Mouse (Mus musculus) spleen, postnatal 14 days (tissue): ENCODE data around the gene Nfkbil1.
"Not testable (repeated sequence)": the region's sequence is repeated elsewhere in the genome, so short reads cannot be mapped to it uniquely, and the experiment has no call there.

Experiments
- DNase-seq, 2 experiments: peaks; one replicate each; pipeline ENCODE4 v3.0.0; 2021 to 2022; ENCODE audit warnings: low spot score in 2 of 2

Nfkbil1 gene

DNA sequence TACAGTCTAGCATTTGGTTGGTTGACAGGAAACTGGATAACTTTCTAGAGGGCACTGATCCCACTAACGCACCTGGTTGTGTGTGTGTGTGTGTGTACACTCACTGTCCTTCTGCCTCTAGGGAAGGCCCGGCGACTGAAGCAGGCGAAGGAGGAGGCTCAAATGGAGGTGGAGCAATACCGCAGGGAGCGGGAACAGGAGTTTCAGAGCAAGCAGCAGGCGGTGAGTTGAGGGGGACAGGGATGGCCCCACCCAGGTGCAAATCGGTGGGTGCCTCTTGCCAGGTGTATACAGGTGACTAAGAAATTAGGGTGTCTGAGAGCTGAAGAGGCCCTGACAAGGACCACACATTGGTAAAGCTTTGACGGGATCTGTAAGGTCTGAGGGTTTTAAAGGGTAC, 1.4 kb upstream of the Nfkbil1 start:
- DNase-seq = no peak

DNA sequence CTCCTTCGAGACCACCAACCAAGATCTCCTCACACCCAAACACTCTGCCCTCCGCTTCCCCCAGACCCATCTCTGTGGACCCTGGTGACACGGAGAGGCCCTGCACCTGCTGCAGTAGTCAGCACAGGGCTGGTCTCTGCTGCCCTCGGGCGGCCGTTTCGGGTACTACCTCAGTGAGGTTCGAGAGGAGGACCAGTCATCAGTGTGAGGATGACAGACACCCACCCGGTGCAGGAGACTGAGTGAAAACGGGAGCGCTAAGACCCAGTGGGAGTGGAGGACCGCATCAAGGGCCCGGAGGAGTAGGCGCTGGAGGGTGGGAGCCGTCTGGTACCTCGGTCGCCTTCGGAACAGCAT, 776 bp upstream of the Nfkbil1 start:
- DNase-seq = peak; percentile 99

DNA sequence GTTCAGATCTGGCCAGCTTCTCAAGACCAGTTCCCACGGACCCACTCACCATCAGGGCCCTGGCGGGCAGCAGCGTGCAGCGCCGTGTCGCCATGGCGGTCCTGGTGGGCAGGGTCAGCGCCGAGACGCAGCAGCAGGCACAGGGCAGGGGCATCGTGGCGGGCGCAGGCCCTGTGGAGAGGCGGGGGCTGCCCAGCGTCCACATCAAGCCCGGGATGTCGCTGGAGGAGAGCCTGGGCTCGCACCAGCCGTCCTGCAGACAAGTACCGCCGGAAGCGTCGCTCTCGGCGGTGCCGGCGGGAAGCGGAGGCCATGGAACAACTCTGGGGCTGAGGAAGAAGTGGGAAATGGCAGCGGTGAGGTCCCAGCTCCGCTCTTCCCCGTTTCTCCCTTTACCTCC, 689 bp downstream of the Nfkbil1 start:
- DNase-seq = no peak

DNA sequence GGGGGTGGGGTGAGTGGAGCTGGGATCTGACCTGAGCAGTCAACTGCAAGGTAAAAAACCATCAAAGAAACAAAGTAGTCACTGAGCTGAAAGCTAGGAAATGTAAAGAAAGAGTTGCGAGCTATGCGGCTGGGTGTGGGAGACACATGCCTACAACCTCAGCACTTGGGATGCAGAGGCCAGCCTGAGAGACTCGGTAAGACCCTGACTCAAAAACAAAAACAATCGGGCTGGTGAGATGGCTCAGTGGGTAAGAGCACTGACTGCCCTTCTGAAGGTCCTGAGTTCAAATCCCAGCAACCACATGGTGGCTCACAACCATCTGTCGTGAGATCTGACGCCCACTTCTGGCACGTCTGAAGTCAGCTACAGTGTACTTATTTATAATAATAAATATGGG, 1.5 kb downstream of the Nfkbil1 start:
- DNase-seq = not testable (repeated sequence)

DNA sequence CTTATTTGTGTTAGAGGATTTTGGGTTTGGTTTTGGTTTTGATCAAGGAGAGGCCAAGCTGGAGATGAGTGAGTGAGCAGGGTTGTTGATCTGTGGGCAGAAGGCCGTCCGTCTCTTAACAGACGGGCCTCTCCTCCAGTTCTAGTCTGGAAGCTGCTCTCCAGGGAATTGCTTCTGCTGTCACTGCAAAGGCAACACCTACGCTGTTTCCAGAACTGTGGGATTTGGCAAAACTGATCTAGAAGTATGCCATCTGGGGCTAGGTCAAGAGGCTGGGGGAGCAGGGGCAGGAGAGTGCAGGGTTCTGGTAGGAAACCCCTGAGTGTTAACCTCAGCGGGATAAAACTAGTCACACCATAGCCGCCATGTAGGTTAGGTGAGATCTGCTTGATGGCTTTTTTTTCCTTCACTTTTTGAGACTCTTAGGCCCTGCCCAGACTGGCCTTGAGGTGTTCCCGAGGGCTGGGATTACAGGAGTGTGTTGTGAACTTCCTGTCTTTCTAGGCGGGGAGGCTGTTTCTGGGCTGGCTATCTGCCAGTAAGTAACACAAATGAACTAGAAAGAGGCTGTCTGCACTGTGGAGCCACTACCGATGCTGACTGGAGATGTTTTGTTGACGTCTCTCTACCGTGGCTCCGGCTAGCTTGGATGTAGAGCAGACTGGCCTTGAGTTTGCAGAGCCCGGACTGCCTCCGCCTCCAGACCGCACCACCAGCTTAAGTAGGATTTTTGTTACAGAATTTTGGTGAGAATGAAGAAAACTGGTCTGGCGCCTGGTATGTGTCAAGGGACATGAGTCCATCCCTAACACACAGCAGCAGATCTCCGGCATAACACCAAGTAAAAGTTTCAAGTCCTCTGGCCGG, 2.2 kb downstream of the Nfkbil1 start, which contains the start of gene Atp6v1g2:
Gene Atp6v1g2, plus strand, starts transcription at position 547 of the 867 bp plus-strand sequence.
- no peak for DNase-seq

DNA sequence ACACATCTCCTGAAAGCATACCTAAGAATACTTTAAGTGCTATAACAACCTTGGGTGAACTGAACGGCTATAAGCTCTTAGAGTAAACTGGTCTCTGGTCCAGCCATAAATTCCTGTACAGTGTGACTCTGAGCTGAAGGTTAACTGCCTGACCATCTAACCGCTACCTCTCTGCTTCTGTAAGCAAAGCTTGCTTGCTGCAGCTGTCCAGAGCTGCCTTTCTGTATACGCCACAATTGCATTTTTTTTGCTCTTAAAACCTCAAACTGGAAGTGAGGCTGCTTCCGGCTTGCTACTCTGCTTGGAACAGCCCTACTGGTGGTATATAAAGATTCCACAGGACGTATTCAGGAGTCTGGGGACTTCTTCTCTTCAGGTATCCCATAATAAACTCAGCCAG, 2.9 kb downstream of the Nfkbil1 start:
- no peak for DNase-seq

DNA sequence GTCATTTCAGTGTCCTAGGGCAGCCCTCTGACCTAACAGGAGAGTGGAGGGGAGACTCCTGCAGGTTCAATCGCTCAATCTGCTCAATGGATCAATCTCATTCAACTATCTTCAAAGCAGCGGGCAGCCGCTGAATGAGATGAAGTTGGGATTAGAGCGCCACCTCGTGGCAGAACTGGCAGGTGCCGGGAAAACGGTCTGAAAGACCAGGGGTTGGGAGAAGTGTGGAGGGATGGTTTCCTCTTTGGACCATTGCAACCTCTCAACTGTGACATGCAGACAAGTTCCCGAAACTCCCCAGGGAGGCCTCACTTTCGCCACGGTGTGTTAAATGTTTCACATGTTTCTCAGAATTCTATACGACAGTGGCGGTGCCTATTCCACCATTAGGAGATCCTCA, 3.5 kb downstream of the Nfkbil1 start:
- peak; percentile 77 to 86 for DNase-seq

DNA sequence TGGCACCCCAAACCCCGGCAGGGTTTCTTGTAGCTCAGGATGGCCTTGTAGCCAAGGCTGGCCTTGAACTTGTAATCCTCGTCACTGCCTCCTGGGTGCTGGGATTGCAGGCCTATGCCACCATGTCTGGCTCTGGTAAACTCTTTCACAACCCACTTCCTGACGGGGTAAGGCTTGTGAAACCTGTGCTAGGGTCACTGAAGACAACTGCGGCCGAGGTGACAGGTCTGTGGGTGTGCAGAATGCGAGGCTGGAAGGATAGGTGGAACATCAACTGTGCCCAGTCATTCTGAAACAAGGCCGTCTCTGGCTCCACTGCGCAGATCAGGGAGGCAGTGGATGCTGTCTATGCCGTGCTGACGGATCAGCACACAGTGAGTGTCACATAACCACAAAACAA, 4.6 kb downstream of the Nfkbil1 start:
- DNase-seq = no peak

DNA sequence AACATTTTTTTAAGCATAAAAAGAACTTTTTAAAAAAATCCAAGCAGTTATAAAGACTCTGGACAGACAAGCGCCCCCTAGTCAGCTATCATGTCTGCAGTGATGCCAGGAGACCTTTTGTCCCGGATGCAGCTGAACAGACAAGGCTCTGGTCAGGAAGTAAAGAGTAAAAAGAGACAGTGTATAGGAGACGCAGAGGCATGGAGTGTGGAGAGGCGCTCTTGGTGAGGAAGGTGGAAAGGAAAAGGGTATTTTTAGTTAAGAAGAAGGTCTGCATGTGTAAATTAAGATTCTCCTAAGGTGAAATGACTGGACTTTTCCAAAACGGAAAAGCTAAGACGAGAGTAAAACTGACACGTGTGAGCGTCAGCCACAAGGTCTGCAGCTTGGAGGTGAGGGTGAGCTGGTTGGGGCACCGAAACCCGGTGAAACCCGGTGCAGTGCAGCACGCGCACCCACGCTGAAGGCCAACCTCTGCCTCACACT, 9.0 kb downstream of the Nfkbil1 start:
- DNase-seq = no peak

DNA sequence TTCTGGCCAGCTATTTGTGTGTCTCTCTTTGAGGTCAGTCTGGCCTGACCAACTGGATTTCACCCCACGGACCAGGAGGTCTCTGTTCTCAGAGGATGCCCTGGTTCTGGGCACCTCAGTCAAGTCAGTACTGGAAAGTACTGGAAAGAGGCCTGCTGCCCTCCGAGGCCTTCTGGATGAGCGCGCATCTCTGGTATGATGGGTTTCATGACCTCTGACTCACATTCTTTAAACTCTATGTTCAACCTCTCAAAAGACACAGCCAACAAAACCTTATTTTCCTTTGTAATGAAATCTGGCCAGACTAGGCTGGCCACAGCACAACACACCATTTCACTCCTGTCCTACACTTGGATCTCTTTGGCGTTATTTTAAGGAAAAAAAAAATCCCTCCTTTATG, 10.1 kb downstream of the Nfkbil1 start:
- DNase-seq = no peak

DNA sequence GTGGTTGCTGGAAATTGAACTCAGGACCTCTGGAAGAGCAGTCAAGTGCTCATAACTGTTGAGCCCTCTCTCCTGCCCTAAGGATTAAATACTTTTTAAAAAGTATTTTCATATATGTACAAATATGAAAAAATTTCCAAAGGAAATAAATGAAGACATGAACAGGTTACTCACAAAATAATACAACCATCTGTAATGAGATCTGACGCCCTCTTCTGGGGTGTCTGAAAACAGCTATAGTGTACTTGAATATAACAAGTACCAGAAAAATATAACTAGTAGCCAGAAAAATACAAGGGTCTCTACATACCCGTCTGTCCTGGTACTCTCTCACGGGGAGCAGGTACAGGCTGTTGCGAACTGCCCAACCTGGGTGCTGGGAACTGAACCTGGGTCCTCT, 11.0 kb downstream of the Nfkbil1 start:
- no peak for DNase-seq

DNA sequence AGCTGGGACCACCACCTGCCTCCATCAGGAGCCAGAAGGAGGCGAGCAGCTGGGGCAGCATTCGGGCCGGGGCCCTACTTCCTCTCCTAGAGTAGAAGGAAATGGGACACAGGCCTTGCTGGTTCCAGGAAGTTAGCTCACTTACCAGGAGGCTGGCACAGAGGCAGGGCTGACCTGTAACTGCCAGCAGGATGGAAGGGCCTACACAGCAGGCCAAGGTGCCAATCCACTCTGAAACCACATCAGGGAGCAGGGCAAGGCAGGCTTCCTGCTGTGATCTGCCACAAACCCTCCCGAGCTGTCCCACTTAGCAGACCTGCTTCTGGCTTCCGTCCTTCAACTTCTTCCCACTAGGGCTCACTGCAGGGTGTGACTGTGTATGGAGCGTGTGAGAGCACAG, 13.3 kb downstream of the Nfkbil1 start:
- DNase-seq = no peak

DNA sequence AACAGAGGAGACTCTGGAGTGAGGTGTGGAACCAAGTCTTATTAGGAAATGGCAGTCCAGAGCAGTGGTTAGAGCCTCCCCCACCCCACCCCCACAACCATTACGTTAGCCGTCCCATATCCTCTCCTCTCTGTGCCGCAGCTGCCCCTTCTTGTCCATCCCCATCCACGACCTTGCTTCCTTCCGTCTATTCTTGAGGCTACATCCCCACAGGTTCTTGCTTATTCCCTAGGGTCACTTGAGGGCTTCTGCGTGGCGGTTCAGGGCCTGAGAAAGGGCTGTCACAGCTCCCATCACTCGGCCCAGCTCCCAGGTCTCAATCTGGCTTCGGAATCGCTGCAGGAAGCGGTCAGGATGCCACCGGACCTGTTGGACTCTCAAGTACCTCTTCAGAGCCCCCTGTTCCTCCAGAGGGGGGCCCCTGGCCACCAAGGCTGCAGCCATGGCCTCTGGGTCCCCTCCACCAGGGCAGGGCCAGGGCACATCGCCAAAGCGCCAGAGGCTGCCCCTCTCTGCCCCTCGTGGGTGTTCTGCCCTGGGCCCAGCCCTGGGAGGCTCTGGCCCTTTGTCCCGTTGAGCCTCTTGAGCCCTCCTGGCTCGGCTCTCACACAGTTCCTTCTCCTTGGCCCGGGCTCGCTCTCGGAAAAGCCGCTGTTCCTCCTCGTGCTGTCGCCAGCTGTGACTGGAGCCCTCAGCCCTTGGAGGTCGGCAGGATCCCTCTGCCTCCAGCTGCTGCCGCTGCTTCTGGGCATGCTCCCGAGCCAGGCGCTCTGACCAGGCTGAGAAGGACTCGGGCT, 15.2 kb downstream of the Nfkbil1 start, which contains the start of gene Gm16181:
Gene Gm16181, plus strand, starts transcription at position 679 of the 797 bp plus-strand sequence.
- no peak for DNase-seq

DNA sequence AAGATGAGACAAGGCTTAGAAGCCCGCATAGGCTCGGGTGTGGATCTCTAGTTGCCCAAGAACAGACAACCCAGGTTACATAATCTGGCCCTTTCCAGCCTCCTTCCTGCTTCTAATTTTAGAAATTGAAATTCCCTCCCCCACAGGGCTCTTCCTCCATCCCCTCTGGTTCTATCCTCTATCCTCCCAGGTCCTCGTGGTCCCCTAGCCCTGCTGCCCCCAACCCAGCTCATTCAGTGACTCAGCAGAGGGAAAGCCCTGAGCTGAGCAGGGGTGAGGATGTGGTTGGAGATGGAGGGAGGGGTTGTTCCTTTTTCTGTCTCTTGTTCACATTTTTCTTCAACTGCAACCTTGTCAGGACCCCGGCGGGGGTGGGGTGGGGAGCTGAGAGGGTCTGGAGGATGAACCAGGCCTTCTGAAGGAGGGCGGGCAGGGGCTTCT, 16.0 kb downstream of the Nfkbil1 start:
- no peak for DNase-seq

DNA sequence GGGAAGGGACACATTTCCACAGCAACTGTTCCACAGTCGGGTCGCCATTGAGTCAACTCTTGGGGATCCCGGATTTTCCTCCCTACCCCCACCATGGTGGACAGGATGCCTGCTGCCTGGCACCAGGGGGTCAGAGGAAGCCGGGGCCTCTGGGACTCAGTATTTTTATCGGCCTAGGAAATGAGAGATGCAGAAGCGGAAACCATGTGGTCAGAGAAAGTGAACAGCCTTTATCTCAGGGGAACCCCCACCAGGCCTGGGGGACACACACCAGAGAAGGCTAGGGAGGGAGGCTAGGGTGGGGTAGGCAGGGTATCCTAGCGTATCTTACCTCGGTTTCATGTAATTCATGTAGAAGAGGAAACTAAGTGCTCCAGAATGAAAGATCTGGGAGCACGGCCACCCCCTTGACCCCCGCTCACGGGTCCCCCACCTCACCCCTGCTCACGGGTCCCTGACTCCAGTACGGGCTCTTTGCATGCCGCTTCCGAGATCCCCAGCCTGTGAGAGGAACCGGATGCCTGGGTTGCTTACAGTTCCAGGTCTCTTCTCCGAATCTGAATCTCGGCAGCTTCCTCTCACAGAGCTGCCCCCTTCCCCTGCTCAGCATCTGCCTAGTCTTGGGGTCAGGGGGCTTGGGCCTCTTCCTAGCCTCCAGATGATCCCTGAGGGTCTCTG, 16.9 kb downstream of the Nfkbil1 start:
- DNase-seq = no peak

DNA sequence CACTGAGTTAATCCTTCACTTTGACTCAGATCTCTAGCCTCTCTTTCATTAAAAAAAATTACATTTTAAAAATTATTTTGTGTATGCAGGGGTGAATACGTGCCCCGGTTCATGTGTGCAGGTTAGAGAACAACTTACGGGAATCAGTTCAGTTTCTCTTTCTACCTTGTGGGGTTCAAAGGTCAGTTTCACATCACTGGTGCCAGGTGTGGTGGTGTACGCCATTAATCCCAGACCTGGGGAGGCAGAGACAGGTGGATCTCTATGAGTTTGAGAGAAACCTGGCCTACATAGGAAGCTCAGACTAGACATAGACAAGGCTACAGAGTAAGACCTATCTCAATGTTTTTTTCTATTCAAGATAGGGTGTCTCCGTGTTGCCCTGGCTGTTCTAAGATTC, 22.5 kb downstream of the Nfkbil1 start:
- DNase-seq = no peak

DNA sequence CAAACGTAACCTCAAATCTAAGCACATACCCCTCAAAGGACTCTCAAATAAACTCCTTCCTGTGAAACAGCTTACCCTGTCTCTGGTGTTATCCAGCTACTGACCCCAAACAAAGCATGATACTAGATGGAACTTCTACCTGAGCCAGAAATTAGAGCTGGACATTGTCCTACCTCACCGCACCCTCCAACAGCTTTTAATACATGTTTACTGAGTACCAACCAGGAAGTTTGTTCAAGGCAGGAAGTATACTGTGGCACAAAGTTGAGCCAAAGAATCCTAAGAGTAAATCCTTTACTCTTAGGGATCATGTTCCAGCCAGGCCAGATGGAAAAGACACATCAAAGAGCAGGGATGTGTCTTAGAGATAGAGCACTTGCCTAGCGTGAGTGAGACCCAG, 25.0 kb downstream of the Nfkbil1 start:
- DNase-seq = no peak

DNA sequence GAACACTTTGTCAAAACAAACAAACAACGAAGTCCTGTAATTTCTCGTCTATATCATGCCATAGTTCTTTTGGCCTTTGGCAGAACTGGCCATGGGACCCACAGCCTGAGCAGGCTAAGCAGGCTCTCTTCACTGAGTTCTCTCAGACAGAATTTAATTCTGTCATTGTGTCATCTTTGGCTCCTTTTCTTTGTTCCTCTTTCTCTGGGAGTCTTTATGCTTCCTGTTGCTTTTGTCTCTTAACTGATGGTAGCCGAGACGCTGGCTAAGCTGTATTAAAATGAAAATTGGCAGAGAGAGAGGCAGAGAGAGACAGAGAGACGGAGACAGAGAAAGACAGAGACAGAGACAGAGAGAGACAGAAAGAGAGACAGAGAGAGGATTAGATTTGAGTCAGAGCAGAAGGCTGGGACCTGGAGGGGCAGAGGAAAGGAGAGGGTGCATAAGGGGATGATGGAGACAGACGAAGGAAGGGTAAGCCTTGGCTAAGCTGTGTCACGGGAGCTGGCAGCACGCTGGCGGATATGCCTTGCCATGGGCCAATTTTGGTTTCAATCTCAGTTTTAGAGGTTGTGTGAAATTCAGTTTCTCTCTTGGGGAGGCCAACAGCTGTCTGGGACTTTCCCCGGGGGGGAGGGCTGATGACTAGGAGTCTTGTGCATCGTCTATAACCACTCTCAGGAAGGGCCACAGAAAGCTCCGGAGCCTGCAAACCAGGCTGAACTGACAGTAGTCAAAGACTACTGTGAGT, 25.6 kb downstream of the Nfkbil1 start:
- DNase-seq = no peak

DNA sequence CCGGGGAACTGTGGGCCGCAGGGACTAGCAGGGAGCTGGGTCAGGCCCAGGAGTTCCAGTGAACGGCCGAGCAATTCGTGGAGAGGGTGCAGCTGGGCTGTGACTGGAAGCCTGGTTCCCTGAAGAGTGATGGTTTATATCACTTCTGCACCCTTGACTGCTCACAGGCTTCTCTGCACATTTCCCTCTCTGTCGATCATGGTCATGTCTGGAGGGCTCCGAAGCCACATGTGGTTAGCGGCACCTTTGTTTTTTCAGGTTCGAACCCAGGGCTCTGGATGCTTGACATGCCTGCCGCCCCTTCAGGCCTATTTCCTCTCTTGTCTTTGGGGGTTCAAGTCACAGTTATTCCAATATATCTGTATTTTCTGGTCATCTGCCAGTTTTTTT, 30.2 kb downstream of the Nfkbil1 start:
- no peak for DNase-seq

DNA sequence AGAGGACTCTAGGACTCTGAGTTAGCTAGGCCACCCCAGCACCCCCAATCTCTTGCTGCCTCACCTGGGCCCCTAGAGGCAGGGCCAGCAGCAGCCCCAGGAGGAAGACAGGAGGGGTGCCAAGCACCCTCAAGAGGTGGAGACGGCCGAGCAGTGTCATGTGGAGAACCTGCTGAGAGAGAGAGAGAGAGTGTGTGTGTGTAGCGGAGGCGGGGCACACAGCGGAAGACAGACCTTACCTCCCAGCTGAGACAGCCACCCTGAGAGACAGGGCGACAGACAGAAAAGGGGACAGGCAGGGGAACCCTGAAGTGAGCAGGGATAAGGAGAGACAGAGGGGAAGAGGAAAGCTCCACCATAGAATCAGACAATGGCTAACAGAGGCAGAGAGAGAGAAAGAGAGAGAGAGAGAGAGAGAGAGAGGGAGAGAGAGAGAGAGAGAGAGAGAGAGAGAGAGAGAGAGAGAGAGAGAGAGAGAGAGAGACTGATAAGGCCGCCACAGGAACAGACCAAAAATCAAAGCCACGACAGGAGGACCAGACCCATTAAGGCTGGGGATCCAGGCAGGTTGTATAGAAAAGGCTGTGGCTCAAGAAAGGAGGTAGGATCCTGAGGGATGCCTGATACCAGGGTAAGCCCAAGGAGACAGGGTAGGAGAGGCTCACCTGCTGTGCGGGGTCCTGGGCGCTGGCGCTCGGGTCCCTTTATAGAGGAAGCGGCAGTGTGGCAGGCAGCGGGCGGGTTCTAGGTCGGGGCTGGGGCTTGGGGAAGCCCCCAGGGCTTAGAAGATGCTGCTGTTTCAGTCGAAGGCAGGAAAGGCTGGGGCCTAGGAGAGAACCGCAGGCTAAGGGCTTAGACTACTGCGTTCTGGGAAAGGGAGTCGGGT, 30.9 kb downstream of the Nfkbil1 start, which contains the start of gene Lta:
Gene Lta, minus strand, starts transcription at position 858 of the 886 bp plus-strand sequence.
- DNase-seq = peak in 1 of 2 experiments; percentile 47
